Mouse (Mus musculus) heart, embryonic 10.5 days (tissue): ENCODE results near the gene Gm13698. TPM values are rescaled to one million over a fixed set of nuclear protein-coding genes. Genes with fewer than 3 reads are reported as not detected.

Experiments
- polyA plus RNA-seq: library from polyadenylated mRNA; unstranded; fragments of >200 nt; fragmentation: Nextera tagmentation; extraction: Ambion mirVana; gene quantifications from 2 replicates; pipeline ENCODE4 v1.2.1, GENCODE M21; 2016

The Gm13698 gene
- polyA plus RNA-seq, 1 experiment from 2014 or later: not detected

Other genes starting within 250 kb of the Gm13698 start
- 48.9 and 72.1 TPM in 2 replicates for gene Itgav, start 231.3 kb upstream of the Gm13698 start, polyA plus RNA-seq
- 2.6 and 4.3 TPM in 2 replicates for gene Fam171b, start 143.1 kb upstream of the Gm13698 start, polyA plus RNA-seq
- gene Zswim2, start 14.5 kb upstream of the Gm13698 start, polyA plus RNA-seq: not detected in 2 replicates
- gene Gm13693, start 5.8 kb downstream of the Gm13698 start, polyA plus RNA-seq: not detected in 2 replicates
- gene Gm13695, start 11.6 kb downstream of the Gm13698 start, polyA plus RNA-seq: not detected in 2 replicates
- not detected in 2 replicates for gene Gm13696, start 17.4 kb downstream of the Gm13698 start, polyA plus RNA-seq
- not detected in 2 replicates for gene Gm13694, start 23.2 kb downstream of the Gm13698 start, polyA plus RNA-seq
- gene Gm13697, start 29.1 kb downstream of the Gm13698 start, polyA plus RNA-seq: not detected in 2 replicates
- gene Gm13691, start 34.9 kb downstream of the Gm13698 start, polyA plus RNA-seq: not detected in 2 replicates